Mouse (Mus musculus): Measurements from ENCODE around the gene Tpd52l1. TPM values are rescaled to one million over a fixed set of nuclear protein-coding genes. Genes with fewer than 3 reads are reported as not detected.
"Not testable (repeated sequence)": the region's sequence is repeated elsewhere in the genome, so short reads cannot be mapped to it uniquely, and the experiment has no call there.

Tpd52l1 gene
- total RNA-seq (2022) = 10 to 100 TPM; 24.8 to 31.1 (median 28.1) TPM

DNA sequence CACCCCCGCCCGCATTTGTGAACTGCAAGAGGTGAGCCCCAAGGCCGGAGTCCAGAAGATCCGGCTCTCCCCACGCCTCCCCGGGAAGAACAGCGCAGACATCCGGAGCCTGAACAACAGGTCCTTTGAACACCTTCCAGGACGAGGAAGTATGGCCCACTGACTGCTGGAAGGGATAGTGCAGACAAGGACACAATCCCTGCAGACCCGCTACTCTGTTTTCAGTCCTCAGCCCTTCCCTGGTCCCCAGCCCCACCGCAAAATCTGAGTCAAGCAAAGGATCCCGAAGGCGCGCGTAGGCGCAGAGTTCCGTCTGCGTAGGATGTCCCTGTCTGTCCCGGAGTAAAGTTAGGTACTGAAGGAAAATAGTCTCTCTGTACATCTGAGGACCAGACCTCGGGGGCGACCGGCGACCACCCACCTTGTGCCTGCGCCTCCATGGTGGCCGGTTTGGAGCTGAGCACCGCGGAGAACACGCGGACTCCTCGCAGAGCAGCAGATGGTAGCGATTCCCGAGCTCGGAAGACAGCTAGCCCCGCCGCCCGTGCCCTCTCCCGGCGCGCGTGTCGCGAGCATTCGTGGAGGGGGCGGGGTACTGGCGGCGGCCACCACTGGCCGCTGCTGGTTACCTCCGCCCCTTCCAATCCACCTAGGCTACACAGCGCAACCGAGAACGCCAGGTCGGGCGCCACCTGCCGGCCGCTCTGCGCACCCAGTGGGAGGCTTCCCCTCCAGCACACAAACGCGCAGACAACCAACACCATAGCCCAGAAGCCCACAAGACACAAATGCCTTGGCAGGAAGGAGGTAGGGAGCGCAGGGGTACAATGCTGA, at the start of gene Tpd52l1:
TSS of gene Tpd52l1 (minus strand) at position 668 of the 834 bp plus-strand sequence.
- peak; percentile 71 to 73 for DNase-seq (ENCODE audit: low spot score in 2 of 2)

DNA sequence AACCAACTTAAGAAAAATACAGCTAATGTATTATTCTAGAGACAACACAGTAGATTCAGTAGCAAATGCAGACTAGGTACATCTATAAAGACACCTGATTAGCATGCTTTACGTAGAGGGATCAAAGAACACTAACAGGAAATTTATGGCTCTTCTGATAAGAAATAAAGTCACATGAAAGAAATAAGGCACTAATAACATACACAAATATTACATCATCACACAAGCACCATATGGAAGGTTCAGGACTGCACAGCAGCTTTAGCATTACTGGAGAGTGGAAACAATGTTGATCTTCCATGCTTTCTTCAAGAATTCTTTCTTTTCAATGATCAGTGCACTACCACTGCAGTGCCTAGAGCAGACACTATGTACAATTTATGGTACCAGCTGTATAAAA, 48.5 kb upstream of the Tpd52l1 start:
- DNase-seq (ENCODE audit: low spot score in 2 of 2) = no peak

DNA sequence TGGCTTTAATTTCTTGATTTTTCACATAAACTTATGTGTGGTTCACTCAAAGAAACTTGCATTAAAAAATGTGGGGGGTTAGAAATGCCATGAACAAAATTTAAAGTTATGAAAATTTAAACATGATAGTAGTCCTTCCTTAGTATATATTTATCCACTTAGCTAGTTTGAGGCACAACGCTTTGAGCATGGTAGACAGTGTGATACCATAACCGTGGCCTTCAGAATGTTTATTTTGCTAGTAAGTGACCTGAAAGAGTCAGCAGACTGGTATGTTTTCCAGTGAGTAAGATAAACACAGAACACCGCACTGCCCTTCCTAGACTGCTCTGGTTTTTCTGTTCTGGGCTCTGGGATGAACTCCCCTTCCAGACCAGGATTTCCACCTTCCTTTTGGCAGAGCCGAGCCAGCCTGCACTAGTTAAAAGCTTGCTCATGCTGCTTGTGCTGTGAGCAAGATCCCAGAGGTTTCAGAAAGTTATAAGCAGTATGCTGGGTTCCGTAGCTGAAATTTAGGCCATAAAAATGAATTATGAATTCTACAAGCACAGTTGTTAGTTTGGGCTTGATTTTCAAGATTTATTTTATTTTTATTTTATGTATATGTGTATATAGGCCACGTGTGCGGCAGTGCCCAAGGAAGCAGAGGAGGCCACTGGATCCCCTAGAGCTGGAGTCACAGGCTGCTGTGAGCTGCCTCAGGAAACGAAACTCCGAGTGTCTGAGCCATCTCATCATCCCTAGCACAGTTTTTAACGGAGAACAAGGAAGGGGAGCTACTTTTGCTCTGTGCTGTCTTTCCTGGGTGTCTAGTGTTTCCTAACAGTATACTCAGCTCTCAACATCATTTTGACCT, 21.5 kb upstream of the Tpd52l1 start:
- DNase-seq (ENCODE audit: low spot score in 2 of 2) = no peak

DNA sequence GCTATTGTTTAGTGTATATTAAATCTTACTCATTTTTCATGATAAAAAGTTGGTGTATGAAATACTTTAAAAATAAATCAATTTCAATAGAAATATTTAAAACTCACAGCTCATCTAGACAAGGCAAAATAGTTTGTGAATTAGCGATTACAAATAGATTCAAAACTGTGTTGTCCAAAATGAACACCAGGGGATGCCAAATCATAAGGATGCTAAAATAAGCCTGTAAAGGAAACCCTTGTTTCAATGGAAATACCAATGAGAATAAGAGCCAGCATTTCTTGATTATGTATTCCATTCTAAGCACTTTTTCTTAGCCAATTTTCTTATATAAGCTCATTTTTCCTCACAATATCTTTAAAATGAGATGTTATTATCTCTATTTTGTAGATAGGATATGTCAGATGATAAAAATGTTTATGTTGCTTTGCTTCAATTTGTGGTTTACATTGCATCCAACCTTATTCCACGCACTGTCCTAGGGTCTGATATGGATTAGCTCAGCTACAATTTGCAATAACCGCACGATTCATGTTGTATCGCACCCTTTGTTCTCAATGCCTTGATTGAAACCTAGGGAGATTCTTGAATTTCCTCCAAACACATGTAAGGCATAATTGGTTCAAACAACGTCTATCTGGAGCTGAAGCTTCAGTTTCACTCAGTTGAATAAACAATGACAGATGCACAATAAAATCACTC, 20.2 kb upstream of the Tpd52l1 start:
- DNase-seq (ENCODE audit: low spot score in 2 of 2) = no peak

DNA sequence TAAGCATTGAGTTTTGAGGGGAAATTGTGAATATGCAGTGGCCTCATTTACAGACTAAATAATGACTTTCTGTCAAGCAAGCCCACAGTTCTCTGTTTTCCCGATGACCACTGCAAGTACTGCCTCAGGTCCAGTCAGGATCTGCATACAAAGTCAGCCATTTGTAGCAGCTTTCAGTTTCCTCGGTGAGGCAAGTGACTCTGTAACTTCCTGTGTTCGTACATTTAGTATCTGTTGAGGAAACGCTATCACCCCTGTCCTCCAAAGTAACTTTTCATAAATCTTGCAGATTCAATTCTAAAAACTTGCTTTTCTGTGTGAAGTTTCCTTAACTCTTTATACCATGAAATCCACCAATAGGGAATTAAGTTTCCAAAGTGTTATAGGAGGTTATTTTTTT, 19.7 kb upstream of the Tpd52l1 start:
- no peak for DNase-seq (ENCODE audit: low spot score in 2 of 2)

DNA sequence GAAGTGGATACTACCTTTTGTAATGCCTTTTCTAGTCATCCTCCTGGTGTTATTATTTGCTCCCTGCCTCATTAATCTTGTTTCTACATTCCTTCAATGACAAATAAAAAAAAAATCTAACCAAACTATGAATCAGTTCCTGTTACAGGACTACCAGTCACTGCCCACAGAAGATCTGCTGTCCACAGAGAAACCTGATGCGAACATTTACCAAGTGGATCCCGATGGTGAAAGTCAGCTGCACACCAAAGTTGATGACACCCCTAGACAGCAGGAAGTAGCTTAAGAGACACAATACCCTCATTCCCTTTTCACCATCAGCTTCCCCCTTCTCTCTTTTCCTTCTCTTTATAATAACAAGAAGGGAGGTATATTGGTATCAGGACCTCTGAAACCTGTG, 17.3 kb upstream of the Tpd52l1 start:
- no peak for DNase-seq (ENCODE audit: low spot score in 2 of 2)

DNA sequence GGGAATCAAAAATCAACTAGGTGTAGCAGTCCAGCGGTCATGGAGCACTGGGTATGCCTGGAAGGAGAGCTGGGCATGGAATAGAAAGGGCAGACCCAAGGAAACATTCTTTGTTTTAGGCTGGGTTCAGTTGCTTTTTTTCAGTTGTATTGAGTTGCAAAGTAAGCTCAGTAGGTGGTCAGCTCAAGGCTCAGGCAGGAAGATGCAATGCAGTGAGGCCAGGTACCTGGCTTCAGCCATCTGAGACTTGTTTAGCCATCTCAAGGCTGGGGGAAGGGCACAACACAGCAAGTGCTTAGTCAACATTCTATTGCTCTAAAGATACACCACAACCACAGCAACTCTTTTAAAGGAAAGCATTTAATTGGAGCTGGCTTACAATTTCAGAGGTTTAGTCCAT, 11.0 kb upstream of the Tpd52l1 start:
- DNase-seq (ENCODE audit: low spot score in 2 of 2) = no peak

DNA sequence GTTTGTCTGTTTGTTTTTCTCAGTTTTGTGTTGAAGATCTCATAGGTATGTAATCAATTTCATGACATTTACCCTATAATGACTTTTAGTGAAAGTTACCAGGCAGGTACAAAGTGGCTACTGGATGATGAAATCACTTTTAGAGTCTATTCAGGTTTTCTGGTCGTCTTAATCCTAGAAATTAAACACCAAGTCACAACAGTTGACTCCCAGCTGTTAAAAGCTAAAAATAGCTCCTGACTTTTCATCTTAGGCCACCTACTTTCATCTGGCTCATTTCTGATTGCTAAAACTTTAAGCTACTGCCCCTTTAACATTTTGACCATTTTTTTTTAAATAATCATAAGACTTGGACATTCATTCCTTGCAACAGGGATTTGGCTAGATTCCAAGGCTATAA, 1.3 kb upstream of the Tpd52l1 start:
- no peak for DNase-seq (ENCODE audit: low spot score in 2 of 2)

DNA sequence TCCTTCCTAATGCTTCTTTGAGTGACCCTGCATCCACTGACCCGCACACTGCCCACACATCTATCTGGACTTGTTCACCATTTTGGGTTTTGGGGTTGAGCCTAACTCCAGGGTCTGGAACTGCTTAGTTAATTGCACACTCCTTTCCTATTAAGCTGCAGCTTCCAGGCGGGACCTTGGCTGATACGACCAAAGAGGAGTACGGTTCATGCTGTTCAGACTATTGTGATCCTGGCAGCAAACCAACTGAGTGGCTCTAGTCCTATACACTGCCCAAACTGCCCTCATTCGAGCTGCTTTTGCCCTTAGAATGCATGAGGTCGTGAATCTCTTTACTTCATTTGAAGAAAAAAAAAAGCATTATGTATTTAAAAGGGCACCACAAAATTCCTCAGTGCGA, 1.6 kb downstream of the Tpd52l1 start:
- DNase-seq (ENCODE audit: low spot score in 2 of 2) = no peak

DNA sequence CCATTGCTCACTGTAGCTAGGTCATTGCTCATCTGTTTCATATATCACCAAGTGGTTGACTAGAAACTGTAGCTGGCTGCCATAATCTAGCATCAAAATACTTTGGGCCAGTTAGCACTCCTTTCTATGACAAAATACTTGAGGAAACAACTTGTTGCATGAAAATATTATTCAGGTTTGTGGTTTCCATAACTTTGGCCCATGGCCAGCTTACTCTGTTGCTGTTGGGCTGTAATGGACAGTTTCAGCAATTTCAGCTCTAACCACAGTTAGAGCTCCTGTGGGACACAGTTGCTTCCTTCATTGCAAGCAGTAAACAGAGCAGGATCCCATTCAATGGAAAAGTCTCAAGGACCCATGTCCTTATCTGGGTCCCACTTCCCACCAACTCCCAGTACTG, 4.3 kb downstream of the Tpd52l1 start:
- DNase-seq (ENCODE audit: low spot score in 2 of 2) = no peak

DNA sequence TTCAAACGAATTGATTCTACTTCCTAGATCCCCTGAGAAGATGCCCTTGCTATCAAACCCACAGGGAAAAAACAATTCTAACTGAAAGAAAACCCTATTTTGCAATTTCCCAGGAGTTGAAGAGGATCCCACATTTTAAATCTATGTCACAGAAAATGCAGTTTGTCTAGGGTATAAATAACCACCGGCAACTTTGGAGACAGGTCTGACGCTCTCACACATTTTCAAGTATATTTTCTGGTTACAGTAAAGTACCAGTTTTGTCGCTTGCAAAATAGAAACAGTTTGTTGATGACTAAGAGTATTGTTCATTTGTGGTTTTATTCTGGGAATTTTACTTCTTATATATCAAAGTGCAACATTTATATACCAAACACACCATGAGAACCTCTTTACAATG, 9.7 kb downstream of the Tpd52l1 start:
- no peak for DNase-seq (ENCODE audit: low spot score in 2 of 2)

DNA sequence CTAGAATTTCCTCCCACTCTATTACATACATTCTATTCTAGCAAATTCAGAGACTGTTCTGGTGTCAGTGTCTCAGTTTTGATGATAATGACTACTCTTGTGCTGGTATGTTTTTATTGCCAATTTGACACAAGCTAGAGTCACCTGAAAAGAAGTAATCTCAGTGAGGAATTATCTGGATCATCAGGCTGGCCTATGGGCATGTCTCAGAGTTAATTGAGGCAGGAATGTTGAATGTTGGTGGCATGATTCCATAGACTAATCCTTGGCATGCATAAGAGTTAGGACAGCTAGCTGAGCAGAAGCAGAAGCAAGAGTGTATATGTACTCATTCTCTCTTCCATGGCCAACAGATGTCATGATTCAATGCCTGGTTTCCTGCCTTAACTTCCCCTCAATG, 27.8 kb downstream of the Tpd52l1 start:
- DNase-seq (ENCODE audit: low spot score in 2 of 2) = no peak

DNA sequence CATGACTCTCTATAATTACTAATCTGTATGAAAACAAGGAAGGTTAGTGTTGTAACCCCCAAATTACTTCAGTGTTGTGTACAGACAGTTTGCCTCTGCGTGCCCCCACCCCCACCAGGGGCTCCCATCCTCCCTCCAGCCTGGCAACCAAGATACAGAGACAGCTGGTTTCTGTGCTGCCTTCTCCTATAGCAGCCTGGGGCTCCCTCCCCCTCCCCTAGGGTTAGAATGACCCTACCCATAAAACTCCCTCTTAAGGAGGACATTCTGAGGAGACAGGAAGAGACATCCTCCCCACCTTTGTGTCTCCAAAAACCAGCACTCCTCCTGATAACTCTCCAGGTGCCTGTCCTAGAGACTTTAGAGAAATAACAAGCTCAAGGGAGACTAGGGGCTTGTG, 52.8 kb downstream of the Tpd52l1 start:
- no peak for DNase-seq (ENCODE audit: low spot score in 2 of 2)

DNA sequence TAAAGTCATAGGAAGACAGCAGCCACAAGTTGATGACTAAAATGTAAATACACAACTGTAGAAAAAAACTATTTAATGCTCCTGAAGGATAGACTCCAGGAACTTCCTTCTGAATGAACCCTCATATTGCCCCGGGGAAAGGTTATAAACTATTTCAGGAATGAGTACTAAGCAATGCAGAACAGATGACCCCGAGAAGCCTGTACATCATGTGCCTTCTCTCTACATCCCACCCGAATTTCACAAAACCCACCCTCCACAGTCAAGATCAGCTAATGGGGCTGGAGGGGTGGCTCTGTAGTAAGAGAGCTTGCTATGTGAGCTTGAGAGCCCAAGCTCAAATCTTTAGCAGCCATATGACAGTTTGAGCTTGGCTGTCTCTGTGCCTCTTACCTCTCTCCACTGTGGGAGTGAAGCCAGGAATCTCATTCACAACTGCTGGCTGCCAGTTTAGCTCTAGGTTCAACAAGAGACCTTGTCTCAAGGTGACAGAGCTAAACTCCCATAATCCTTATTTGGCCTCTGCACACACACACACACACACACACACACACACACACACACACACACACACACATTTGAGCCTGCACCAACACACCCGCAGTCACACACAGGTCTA, 54.9 kb downstream of the Tpd52l1 start:
- no peak for DNase-seq (ENCODE audit: low spot score in 2 of 2)

DNA sequence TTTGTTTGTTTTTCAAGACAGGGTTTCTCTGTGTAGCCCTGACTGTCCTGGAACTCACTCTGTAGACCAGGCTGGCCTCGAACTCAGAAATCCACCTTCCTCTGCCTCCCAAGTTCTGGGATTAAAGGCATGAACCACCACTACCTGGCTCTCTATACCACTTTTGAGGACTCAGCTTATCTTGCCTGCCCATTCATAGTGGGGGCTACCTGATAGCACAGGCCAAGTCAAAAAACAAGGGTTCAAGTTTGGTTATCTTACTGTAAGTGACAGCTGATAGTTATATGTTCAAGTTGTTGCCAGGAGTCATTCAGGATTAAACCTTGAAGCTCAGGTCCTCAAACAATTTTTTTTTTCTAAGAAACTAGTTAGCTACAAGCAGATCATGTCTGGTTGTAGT, 57.2 kb downstream of the Tpd52l1 start:
- not testable (repeated sequence) for DNase-seq (ENCODE audit: low spot score in 2 of 2)

DNA sequence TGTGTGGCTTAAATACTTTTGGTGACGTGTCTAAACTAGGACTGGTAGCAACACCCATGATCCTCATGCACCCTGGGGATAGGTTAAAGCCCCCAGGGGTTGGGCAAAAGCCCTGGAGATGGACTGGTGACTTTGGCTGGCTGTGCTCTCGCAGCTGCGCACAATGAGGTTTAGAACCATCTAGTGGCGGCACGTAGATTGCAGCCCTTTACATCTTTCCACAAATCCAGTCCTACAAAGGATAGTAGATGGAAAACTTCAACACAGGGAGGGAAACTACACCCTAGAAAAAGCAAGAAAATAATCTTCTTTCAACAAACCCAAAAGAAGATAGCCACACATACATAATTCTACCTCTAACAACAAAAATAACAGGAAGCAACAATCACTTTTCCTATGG, 75.6 kb downstream of the Tpd52l1 start:
- not testable (repeated sequence) for DNase-seq (ENCODE audit: low spot score in 2 of 2)

DNA sequence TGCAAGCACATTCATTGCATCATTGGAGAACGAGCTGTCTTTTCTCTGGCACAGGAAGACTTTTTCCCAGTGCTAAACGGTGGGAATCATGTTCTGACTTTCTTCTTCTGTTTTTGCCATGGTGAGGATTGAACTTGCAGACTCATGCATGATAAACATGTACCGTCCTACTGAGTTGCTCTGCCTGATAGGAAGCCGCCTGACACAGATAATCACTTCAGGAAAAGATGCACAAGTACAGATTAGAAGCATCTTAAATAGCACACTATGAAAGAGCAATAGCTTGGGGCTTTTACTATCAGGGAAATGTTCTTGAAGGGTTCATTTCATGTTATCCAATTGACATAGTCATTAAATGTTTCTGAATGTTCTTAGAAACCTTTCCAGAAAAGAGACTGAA, 86.0 kb downstream of the Tpd52l1 start:
- DNase-seq (ENCODE audit: low spot score in 2 of 2) = no peak

DNA sequence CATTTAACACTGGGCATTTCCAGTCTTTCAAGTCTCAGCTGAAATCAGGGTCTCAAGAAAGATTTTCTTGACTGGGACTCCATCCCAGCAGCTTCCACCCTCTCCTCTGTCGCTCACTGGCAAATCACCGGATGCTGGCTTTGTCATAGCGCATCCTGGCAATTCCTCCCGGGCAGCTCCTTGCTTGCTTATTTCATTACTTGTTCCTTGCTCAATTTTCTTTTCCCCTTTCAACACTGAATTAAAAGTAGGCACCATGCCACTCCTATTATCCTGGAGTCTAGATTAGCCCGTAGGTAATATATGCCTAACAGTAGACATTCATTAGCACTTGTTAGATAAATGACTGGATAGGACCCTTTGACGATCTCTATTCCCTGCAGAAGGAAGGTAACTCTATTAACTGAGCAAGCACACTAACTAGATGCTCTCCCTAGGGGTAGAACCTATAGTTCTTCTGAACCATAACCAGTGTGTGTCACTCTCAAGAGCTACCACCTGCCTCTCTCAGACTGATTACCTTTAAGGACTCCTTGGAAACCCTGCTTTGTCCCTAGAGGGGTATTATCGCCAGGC, 90.8 kb downstream of the Tpd52l1 start:
- DNase-seq (ENCODE audit: low spot score in 2 of 2) = no peak

DNA sequence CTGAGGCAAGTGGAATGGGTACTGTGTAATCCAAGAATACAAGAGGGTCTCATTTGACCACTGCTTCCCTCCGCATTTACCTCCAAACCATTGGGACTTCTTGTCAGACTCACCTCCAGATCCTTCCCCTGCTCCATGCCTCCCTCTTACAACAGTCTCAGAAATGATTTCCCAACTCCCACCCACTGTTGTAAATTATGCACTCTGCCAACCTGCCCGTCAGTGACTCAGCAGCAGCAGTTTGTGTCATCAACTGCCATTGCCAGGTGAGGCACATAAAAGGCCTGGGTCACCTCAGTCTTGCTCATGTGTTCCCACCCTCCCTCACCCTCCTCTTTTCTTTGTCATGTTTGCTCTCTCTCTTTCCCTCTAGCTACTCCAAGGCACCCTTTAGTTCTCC, 91.6 kb downstream of the Tpd52l1 start:
- no peak for DNase-seq (ENCODE audit: low spot score in 2 of 2)

DNA sequence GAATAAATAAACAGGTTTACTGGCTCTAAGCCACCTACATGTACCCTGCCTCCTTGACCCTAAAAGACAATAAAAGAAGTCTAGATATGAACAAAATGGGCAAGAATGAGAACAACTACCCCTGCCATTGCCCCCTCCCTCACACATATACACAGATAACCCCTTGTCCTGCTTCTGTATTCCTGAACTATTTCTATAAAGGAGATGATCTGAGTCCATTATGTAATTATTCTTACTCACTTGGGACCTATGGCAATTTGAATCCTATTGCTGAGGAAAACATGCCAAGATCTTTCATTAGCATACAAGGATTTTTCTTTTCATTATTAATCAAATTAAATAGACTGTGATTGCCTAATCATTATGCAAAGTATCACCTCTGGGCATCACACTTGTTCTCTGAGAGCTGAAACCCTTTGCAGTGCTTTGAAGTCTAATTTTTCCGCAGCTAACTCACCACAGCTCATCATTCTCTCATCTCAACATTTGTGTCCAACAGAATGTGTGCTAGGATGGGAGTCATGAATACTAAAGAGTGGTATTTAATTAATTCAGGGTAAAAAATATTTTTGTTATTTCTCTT, 92.8 kb downstream of the Tpd52l1 start:
- no peak for DNase-seq (ENCODE audit: low spot score in 2 of 2)

DNA sequence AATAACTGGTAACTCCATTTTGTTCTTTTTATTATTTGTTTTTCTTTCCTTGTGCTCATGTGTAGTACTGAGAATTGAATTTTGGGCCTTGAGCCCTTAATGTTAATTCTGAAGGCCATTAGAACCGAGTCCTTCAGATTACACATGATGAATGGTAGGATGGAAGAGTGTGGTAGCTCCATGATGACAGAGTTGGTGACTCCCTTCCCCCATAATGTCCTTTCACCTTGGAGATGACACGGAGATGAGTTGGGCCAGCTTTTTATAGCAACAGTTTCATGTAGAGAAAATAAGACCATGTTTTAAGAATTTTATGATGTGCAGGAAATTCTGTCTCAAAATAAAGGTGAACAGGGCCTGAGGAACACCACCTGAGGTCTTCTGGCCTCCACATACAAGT, 94.7 kb downstream of the Tpd52l1 start:
- DNase-seq (ENCODE audit: low spot score in 2 of 2) = no peak

Measured in left cerebral cortex, adult 8-10 months (tissue).